In the genomic region with DNA sequence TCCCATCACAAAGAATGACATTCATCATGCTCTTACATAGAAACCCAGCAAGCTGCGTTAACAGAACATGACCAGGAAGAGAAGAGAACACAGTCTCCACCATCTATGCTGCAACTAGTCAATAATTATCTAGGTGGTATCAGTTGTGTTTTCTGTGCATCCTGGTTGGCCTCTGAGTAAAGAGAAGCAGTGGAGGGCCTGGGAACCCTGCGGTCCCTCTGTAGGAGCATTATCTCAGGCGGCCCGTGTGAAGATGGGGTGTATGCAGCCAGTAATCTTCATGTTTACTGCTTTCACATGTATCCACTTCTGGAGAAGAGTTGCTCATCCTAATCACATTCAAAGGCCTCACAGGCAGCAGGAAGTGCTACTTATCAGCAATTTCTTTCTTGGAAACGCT, we compare ENCODE assay signal across 28 mouse cellular contexts.
DNase-seq lines count a peak whose midpoint lies in the region; ATAC-seq lines count a peak whose summit lies in the region.
"Had no signal": no experiment of that assay in that cellular context is flagged by ENCODE, and none has a peak within 500 bp of the region (broad histone marks: within the 10 kb centered on the region; RNA-seq: fewer than 3 reads in every experiment).

No protein-coding gene starts in this region.

- H3K4me2 ChIP-seq in intestine, embryonic 16.5 days (ENCODE audit: low read depth, low read length) = no peak overlapping the region
- no peak overlapping the region for H3K4me2 ChIP-seq in limb, embryonic 11.5 days (ENCODE audit: low read depth, severe bottlenecking)
- H3K4me2 ChIP-seq in hindbrain, embryonic 11.5 days (replicated peaks; ENCODE audit: low read depth, low read length) = no peak overlapping the region
- H3K4me2 ChIP-seq: embryonic facial prominence, embryonic 13.5 days; forebrain, embryonic 12.5 days; forebrain, embryonic 15.5 days; heart, embryonic 12.5 days; heart, embryonic 15.5 days; hindbrain, embryonic 12.5 days; hindbrain, embryonic 15.5 days had no signal

- WGBS in heart, embryonic 10.5 days = 61% methylated on average over 5 of the region's 5 CpGs
- WGBS in embryonic facial prominence, embryonic 10.5 days = 84% methylated on average over 5 of the region's 5 CpGs
- WGBS in intestine, embryonic 16.5 days = 45% methylated on average over 5 of the region's 5 CpGs
- 71% methylated on average over 5 of the region's 5 CpGs for WGBS in limb, embryonic 11.5 days
- WGBS in hindbrain, embryonic 11.5 days = 80% methylated on average over 5 of the region's 5 CpGs

- H3K9me3 ChIP-seq in heart, embryonic 10.5 days = no peaks in the 10 kb centered on the region
- H3K9me3 ChIP-seq in embryonic facial prominence, embryonic 10.5 days = no peaks in the 10 kb centered on the region
- H3K9me3 ChIP-seq in intestine, embryonic 16.5 days (ENCODE audit: control insufficient read depth, low read length) = no peaks in the 10 kb centered on the region
- no peaks in the 10 kb centered on the region for H3K9me3 ChIP-seq in limb, embryonic 11.5 days (ENCODE audit: control insufficient read depth, low read length)
- no peaks in the 10 kb centered on the region for H3K9me3 ChIP-seq in hindbrain, embryonic 11.5 days (ENCODE audit: control insufficient read depth, low read length)
- H3K9me3 ChIP-seq: embryonic facial prominence, embryonic 13.5 days; forebrain, embryonic 12.5 days; forebrain, embryonic 15.5 days; G1E; heart, embryonic 12.5 days; heart, embryonic 15.5 days; hindbrain, embryonic 12.5 days; hindbrain, embryonic 15.5 days had no signal

- H3K4me1 ChIP-seq in heart, embryonic 10.5 days = peaks cover 19% of the 10 kb centered on the region; the same call in 1 of the 2 replicates
- peaks cover 31% of the 10 kb centered on the region for H3K4me1 ChIP-seq in embryonic facial prominence, embryonic 10.5 days
- H3K4me1 ChIP-seq in intestine, embryonic 16.5 days (ENCODE audit: control insufficient read depth, insufficient read depth, low read length) = no peaks in the 10 kb centered on the region; the same call in 1 of the 2 replicates
- peaks cover 26% of the 10 kb centered on the region for H3K4me1 ChIP-seq in limb, embryonic 11.5 days (ENCODE audit: control insufficient read depth, insufficient read depth, low read length)
- no peaks in the 10 kb centered on the region for H3K4me1 ChIP-seq in hindbrain, embryonic 11.5 days (replicated peaks; ENCODE audit: control insufficient read depth, insufficient read depth, low read length)
- H3K4me1 ChIP-seq: forebrain, embryonic 15.5 days; heart, embryonic 15.5 days; hindbrain, embryonic 15.5 days had no signal

- H3K4me3 ChIP-seq in heart, embryonic 10.5 days = no peak overlapping the region
- H3K4me3 ChIP-seq in embryonic facial prominence, embryonic 10.5 days = no peak overlapping the region
- H3K4me3 ChIP-seq in intestine, embryonic 16.5 days (ENCODE audit: low read length) = peak overlapping the region; percentile 10; the same call in 1 of the 2 replicates
- H3K4me3 ChIP-seq in limb, embryonic 11.5 days (ENCODE audit: low read depth, low read length) = no peak overlapping the region
- H3K4me3 ChIP-seq in hindbrain, embryonic 11.5 days (ENCODE audit: low read depth, low read length) = no peak overlapping the region
- H3K4me3 ChIP-seq: embryonic facial prominence, embryonic 13.5 days; erythroblast, embryonic 14.5 days; forebrain, embryonic 12.5 days; forebrain, embryonic 15.5 days; heart, adult 2 months; heart, embryonic 12.5 days; heart, embryonic 15.5 days; hindbrain, embryonic 12.5 days; hindbrain, embryonic 15.5 days had no signal

- no peak for DNase-seq in heart, embryonic 10.5 days (ENCODE audit: low spot score)
- DNase-seq in heart, postnatal 10 days = no peak
- DNase-seq in embryonic facial prominence, embryonic 10.5 days (ENCODE audit: low spot score) = no peak
- no peak for DNase-seq in limb, embryonic 11.5 days (ENCODE audit: low spot score)
- DNase-seq in hindbrain, embryonic 11.5 days (ENCODE audit: low spot score) = no peak
- no peak for DNase-seq in left cerebral cortex, adult 11 months (ENCODE audit: low spot score)
- DNase-seq: adrenal gland, postnatal 10 days; adrenal gland, postnatal 36 days; B cell, adult 2 months; cerebellum, adult 18-20 months; cerebellum, adult 9-10 months; cerebellum, postnatal 14 days; gastrocnemius, postnatal 25 days; heart, adult 2 months; heart, postnatal 14 days; heart, postnatal 4 days had no signal

- 0 out of 2 replicates have a peak overlapping the region, but pooled peaks have one; percentile 29 for H3K27ac ChIP-seq in heart, embryonic 10.5 days
- peak overlapping the region; percentile 24; the same call in 1 of the 2 replicates for H3K27ac ChIP-seq in embryonic facial prominence, embryonic 10.5 days (replicated peaks)
- H3K27ac ChIP-seq in intestine, embryonic 16.5 days (ENCODE audit: low read length) = peak overlapping the region; percentile 38; the same call in 1 of the 2 replicates
- peak overlapping the region; percentile 59 for H3K27ac ChIP-seq in limb, embryonic 11.5 days (replicated peaks; ENCODE audit: low read depth, low read length)
- no peak overlapping the region for H3K27ac ChIP-seq in hindbrain, embryonic 11.5 days (ENCODE audit: low read depth, low read length)
- H3K27ac ChIP-seq: embryonic facial prominence, embryonic 13.5 days; forebrain, embryonic 12.5 days; forebrain, embryonic 15.5 days; heart, adult 2 months; heart, embryonic 15.5 days; hindbrain, embryonic 15.5 days had no signal

- no peaks in the 10 kb centered on the region for H3K27me3 ChIP-seq in heart, embryonic 10.5 days (ENCODE audit: insufficient read depth, poor library complexity, severe bottlenecking)
- H3K27me3 ChIP-seq in embryonic facial prominence, embryonic 10.5 days (replicated peaks; ENCODE audit: low read depth, poor library complexity, severe bottlenecking) = no peaks in the 10 kb centered on the region
- H3K27me3 ChIP-seq in intestine, embryonic 16.5 days (replicated peaks; ENCODE audit: control insufficient read depth, insufficient read depth, low read length) = no peaks in the 10 kb centered on the region
- no peaks in the 10 kb centered on the region for H3K27me3 ChIP-seq in limb, embryonic 11.5 days (ENCODE audit: control insufficient read depth, insufficient read depth, low read length)
- no peaks in the 10 kb centered on the region for H3K27me3 ChIP-seq in hindbrain, embryonic 11.5 days (ENCODE audit: control insufficient read depth, insufficient read depth, low read length)
- H3K27me3 ChIP-seq: CH12.LX; embryonic facial prominence, embryonic 13.5 days; heart, embryonic 12.5 days; heart, embryonic 15.5 days; hindbrain, embryonic 12.5 days; hindbrain, embryonic 15.5 days had no signal

- intact Hi-C loops in heart, postnatal 10 days (cut with DNase I) = no loop called here

- no peak overlapping the region for H3K9ac ChIP-seq in intestine, embryonic 16.5 days (ENCODE audit: low read depth, low read length)
- no peak overlapping the region for H3K9ac ChIP-seq in limb, embryonic 11.5 days (ENCODE audit: low read length)
- no peak overlapping the region for H3K9ac ChIP-seq in hindbrain, embryonic 11.5 days (ENCODE audit: low read depth, low read length)
- H3K9ac ChIP-seq: embryonic facial prominence, embryonic 13.5 days; forebrain, embryonic 12.5 days; forebrain, embryonic 15.5 days; heart, embryonic 12.5 days; heart, embryonic 15.5 days; hindbrain, embryonic 12.5 days; hindbrain, embryonic 15.5 days had no signal

- peak; percentile 89 for ATAC-seq in intestine, embryonic 16.5 days
- no peak for ATAC-seq in limb, embryonic 11.5 days (ENCODE audit: insufficient number of reproducible peaks, low FRiP score, low TSS enrichment, low read depth)
- ATAC-seq in hindbrain, embryonic 11.5 days (ENCODE audit: low FRiP score) = no peak
- ATAC-seq: forebrain, embryonic 15.5 days; Patski had no signal

- no peaks in the 10 kb centered on the region for H3K36me3 ChIP-seq in heart, embryonic 10.5 days
- no peaks in the 10 kb centered on the region for H3K36me3 ChIP-seq in embryonic facial prominence, embryonic 10.5 days (replicated peaks)
- H3K36me3 ChIP-seq in intestine, embryonic 16.5 days (ENCODE audit: control insufficient read depth, insufficient read depth, low read length) = no peaks in the 10 kb centered on the region
- no peaks in the 10 kb centered on the region for H3K36me3 ChIP-seq in limb, embryonic 11.5 days (ENCODE audit: control insufficient read depth, insufficient read depth, low read length)
- no peaks in the 10 kb centered on the region for H3K36me3 ChIP-seq in hindbrain, embryonic 11.5 days (ENCODE audit: control insufficient read depth, insufficient read depth, low read length)
- H3K36me3 ChIP-seq: embryonic facial prominence, embryonic 13.5 days; forebrain, embryonic 12.5 days; forebrain, embryonic 15.5 days; G1E; heart, embryonic 12.5 days; heart, embryonic 15.5 days; hindbrain, embryonic 12.5 days; hindbrain, embryonic 15.5 days had no signal
